Mouse (Mus musculus) olfactory bulb, adult 2 months (tissue): ENCODE results near the gene Tlcd2. TPM values are rescaled to one million over a fixed set of nuclear protein-coding genes. Genes with fewer than 3 reads are reported as not detected.

ENCODE experiments used
- H3K27ac ChIP-seq: fragments of 200-500 bp; 2 replicates; pipeline ENCODE4 v1.5.1; 2012; ENCODE audit warnings: low read depth, low read length; ENCODE audit not compliant: insufficient read depth
- H3K4me1 ChIP-seq: fragments of 200-500 bp; 2 replicates; pipeline ENCODE4 v1.6.1; 2012; ENCODE audit warnings: low read length; ENCODE audit not compliant: control insufficient read depth, insufficient read depth
- H3K4me3 ChIP-seq: fragments of 200-500 bp; 2 replicates; pipeline ENCODE4 v1.5.1; 2012; ENCODE audit warnings: mild to moderate bottlenecking, low read depth, low read length, moderate library complexity; ENCODE audit not compliant: insufficient read depth
- CTCF ChIP-seq: fragments of 200-500 bp; IDR thresholded peaks from 2 replicates; pipeline ENCODE4 v1.5.1; 2012; ENCODE audit warnings: low read depth, mild to moderate bottlenecking, low read length, moderate library complexity; ENCODE audit not compliant: insufficient read depth
- POLR2A ChIP-seq: fragments of 200-500 bp; IDR thresholded peaks from 2 replicates; pipeline ENCODE4 v1.6.1; 2012; ENCODE audit warnings: mild to moderate bottlenecking, low read depth, low read length, moderate library complexity; ENCODE audit not compliant: insufficient read depth
- WGBS: fragments of 180-500 bp; shearing (Covaris S2); methylation state at CpG from one replicate; pipeline ENCODE4 v1.1.7; 2018; 5-methylcytosine and 5-hydroxymethylcytosine counted together
- polyA plus RNA-seq: library from polyadenylated mRNA; stranded (reverse); fragments of >200 nt; gene quantifications from 2 replicates; pipeline ENCODE4 v1.2.4, GENCODE M21; 2012; ENCODE audit warnings: low replicate concordance; ENCODE audit not compliant: missing spikeins, insufficient read depth, insufficient read length

The Tlcd2 gene
- polyA plus RNA-seq, 1 experiment, result not detected

DNA sequence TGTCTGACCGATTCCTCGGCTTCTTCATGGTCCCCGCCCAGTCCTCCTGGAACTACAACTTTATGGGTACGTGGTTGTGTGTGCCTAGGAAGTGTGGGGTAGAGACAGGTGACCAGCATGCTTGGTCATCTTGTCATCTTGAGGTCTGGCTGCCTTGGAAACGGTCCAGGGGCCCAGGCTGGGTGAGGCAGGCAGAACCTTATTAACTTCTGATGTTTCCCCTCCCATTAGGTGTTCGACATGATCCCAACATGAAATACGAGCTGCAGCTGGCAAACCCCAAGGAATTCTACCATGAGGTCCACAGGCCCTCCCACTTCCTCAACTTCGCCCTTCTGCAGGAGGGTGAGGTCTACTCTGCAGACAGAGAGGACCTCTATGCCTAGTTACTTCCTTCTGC, 47.4 kb downstream of the Tlcd2 start:
- no peak overlapping the region for H3K27ac ChIP-seq
- WGBS, result 83% methylated on average over 8 of the region's 8 CpGs
- H3K4me3 ChIP-seq, result no peak overlapping the region
- peaks cover 15% of the 10 kb centered on the region for H3K4me1 ChIP-seq
- TF ChIP-seq POLR2A (no peak), CTCF (no peak)

DNA sequence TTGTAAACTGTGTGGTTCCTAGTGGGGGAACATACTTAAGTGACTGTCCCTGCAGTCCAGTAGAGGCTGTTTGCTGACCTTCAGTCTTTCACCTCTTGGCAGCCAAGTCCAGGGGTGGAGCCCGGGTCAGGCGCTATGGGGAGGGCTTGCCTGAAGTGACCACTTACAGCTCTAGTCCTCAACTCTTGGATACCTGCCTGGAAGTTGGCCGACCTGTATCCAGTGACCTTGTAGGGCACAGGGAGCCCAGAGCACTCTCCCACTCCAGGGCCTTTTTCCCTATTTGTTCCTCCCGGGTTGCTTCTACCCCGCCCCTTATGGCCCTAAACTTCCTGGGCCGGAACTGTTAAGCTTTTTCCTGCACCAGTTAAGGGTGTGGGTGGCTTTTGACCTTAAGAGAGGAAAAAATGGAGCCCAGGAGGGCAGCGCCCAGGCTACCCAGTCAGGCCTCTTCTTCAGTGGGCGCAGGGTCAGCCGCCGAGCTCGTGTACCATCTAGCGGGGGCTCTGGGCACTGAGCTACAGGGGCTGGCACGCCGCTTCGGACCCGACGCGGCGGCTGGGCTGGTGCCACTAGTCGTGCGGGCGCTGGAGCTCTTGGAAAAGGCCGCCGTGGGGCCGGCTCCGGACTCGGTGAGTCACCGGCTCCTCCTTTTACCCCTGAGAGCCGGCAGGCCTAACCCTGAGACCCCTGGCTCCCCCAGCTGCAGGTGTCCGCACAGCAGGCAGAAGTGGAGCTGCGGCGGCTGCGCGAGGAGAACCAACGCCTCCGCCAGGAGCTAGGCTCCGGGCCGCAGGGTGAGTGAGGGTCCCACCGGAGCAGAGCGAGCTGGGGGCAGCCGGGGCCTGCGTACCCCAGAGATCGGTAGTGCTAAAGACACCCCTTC, 48.5 kb downstream of the Tlcd2 start, which contains the start of gene Rilp:
Gene Rilp (plus strand): TSS at position 354 of the 886 bp plus-strand sequence.
- Histone ChIP-seq H3K4me1 (peaks cover 15% of the 10 kb centered on the region), H3K27ac (peak within 1 kb of the TSS; percentile 54; the same call in 1 of the 2 replicates), H3K4me3 (peak within 1 kb of the TSS; percentile 74)
- WGBS, result 3% methylated on average over 43 of the region's 43 CpGs
- TF ChIP-seq POLR2A (no peak), CTCF (no peak)

DNA sequence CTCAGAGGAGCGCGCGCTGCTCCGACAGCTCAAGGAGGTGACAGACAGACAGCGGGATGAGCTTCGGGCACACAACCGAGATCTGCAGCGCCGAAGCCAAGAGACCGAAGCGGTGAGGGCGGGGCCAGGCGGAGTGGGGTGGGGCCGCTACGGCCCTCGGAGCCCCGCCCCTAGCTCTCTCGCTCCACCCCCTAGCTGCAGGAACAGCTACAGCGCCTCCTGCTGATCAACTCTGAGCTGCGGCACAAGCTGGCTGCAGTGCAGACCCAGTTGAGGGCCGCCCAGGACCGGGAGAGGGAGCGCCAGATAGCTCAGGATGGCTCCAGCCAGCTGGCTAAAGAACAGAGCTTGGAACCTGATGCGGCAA, 49.1 kb downstream of the Tlcd2 start:
- WGBS, result 1% methylated on average over 24 of the region's 24 CpGs
- peak overlapping the region; percentile 54; the same call in 1 of the 2 replicates for H3K27ac ChIP-seq
- H3K4me3 ChIP-seq, result peak overlapping the region; percentile 74
- peaks cover 15% of the 10 kb centered on the region for H3K4me1 ChIP-seq
- TF ChIP-seq POLR2A (0 out of 2 replicates have a peak, but pooled peaks have one; percentile 18), CTCF (peak; percentile 92)

- Histone ChIP-seq H3K4me3 (no peak overlapping the region), H3K4me1 (peaks cover 15% of the 10 kb centered on the region), H3K27ac (no peak overlapping the region)
- 74% methylated on average over 6 of the region's 6 CpGs for WGBS
- no peak for TF ChIP-seq CTCF
- TF ChIP-seq POLR2A, result no peak
Measured at GRCm38 (mm10) chr11:75511213-75511612, 49.7 kb downstream of the Tlcd2 start.

DNA sequence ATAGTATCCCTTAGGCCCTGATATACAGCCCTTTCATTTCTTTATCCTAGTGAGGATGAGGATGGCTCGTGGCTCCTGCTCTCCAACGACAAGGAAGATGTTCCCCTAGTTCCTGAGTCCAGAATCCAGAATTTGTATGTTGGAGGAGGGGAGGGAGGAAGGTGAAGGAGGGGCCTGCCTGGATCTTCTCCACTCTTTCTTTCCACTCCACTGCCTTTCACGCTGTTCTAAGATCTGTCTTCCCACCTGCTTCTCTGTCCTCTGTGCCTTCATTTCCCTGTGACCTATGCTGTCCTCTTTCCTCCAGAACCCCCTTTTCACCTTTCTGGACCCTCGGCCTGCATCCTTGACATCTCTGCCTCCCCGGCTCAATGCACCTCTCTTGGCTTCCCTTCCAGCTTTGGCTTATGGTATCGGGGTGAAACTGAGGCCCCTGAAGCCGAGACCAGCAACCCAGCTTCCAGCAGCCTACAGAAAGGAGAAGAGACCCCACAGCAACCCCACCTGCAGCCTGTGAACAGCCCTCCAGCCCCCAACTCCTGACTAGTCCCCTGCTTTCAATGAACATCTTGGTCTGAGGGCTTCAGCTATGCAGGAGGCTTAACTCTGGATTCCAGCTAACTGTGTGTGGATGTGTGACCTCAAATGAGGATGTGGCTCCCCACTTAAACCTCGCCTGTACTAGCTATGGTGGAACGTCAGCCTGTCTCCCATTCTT, 50.9 kb downstream of the Tlcd2 start:
- WGBS, result 82% methylated on average over 9 of the region's 9 CpGs
- TF ChIP-seq CTCF (no peak), POLR2A (no peak)
- no peak overlapping the region for H3K27ac ChIP-seq

DNA sequence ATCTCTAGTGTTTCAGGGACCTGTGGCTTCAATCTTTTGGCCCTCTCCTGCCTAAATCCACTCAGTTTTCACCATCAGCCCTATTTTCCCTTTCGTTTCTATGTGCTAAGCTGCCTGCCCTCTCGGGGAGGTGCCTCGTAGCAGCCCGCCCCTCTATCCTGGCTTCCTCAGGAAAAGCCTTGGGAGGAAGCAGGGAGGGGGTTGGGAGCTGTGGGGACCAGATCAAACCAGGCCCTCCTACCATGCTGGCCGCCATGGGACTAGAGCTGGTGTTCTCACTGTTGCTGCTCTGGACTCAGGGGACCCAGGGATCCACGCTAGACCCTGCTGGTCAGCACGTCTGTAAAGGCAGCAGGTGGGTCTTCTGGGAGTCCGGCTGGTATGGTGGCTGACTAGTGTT, 51.8 kb downstream of the Tlcd2 start, which contains the start of gene Scarf1:
Gene Scarf1 (plus strand): TSS at position 205 of the 400 bp plus-strand sequence.
- no peak within 1 kb of the TSS for H3K27ac ChIP-seq
- no peak for TF ChIP-seq CTCF
- no peak for TF ChIP-seq POLR2A
- H3K4me1 ChIP-seq, result peaks cover 15% of the 10 kb centered on the region
- peak within 1 kb of the TSS; percentile 9; the same call in 1 of the 2 replicates for H3K4me3 ChIP-seq
- WGBS, result 70% methylated on average over 8 of the region's 8 CpGs

More for the DNA sequence above, 50.9 kb downstream of the Tlcd2 start:
- Histone ChIP-seq H3K4me1 (peaks cover 15% of the 10 kb centered on the region), H3K4me3 (no peak overlapping the region)

DNA sequence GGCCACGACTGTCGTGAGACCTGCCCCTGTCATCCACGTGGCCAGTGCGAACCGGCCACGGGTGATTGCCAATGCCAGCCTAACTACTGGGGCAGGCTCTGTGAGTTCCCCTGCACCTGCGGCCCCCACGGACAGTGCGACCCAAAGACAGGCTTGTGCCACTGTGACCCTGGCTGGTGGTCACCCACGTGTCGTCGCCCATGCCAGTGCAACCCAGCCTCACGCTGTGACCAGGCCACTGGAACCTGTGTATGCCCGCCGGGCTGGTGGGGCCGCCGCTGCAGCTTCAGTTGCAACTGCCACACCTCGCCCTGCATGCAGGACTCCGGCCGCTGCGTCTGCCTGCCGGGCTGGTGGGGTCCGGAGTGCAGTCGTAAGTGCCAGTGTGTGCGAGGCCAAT, 53.7 kb downstream of the Tlcd2 start:
- Histone ChIP-seq H3K4me1 (peaks cover 6% of the 10 kb centered on the region), H3K27ac (no peak overlapping the region), H3K4me3 (no peak overlapping the region)
- WGBS, result 96% methylated on average over 25 of the region's 25 CpGs
- TF ChIP-seq CTCF (no peak), POLR2A (no peak)

- Histone ChIP-seq H3K4me1 (peaks cover 7% of the 10 kb centered on the region), H3K4me3 (no peak overlapping the region), H3K27ac (no peak overlapping the region)
- TF ChIP-seq CTCF, result no peak
- TF ChIP-seq POLR2A, result no peak
- 69% methylated on average over 15 of the region's 15 CpGs for WGBS
Measured at GRCm38 (mm10) chr11:75519834-75520633, 58.5 kb downstream of the Tlcd2 start.

Other genes starting within 250 kb of the Tlcd2 start
- gene Rpa1, start 113.4 kb upstream of the Tlcd2 start, polyA plus RNA-seq, result not detected in 2 replicates
- gene Smyd4, start 113.3 kb upstream of the Tlcd2 start, polyA plus RNA-seq, result not detected in 2 replicates
- not detected in 2 replicates for gene Serpinf1, start 39.0 kb upstream of the Tlcd2 start, polyA plus RNA-seq
- not detected in 2 replicates for gene Serpinf2, start 22.1 kb upstream of the Tlcd2 start, polyA plus RNA-seq
- not detected in 2 replicates for gene Wdr81, start 7.0 kb upstream of the Tlcd2 start, polyA plus RNA-seq
- gene Prpf8, start 25.1 kb downstream of the Tlcd2 start, polyA plus RNA-seq, result 102 and 148 TPM in 2 replicates
- gene Rilp, start 48.4 kb downstream of the Tlcd2 start, polyA plus RNA-seq, result not detected in 2 replicates
- gene Scarf1, start 51.8 kb downstream of the Tlcd2 start, polyA plus RNA-seq, result not detected in 2 replicates
- gene Slc43a2, start 70.0 kb downstream of the Tlcd2 start, polyA plus RNA-seq, result 363 TPM in 1 of 2 replicates, not detected in the other
- gene Pitpna, start 126.4 kb downstream of the Tlcd2 start, polyA plus RNA-seq, result 209 and 678 TPM in 2 replicates
- not detected in 2 replicates for gene Inpp5k, start 169.3 kb downstream of the Tlcd2 start, polyA plus RNA-seq
- not detected in 2 replicates for gene Myo1c, start 188.8 kb downstream of the Tlcd2 start, polyA plus RNA-seq
- gene Crk, start 217.5 kb downstream of the Tlcd2 start, polyA plus RNA-seq, result not detected in 2 replicates